Mouse (Mus musculus) liver, embryonic 11.5 days (tissue): ENCODE measurements around the gene Kcnk16. TPM values are rescaled to one million over a fixed set of nuclear protein-coding genes. Genes with fewer than 3 reads are reported as not detected.
A peak's percentile ranks its signal among the peaks of the same experiment; 100 is the strongest.

Source experiments
- ATAC-seq: fragments of 200-750 bp; cut with Nextera tagmentation; replicated peaks from 2 replicates; pipeline ENCODE4 v1.8.0; 2017; ENCODE audit warnings: moderate number of reproducible peaks, mild to moderate bottlenecking, moderate TSS enrichment, moderate library complexity; ENCODE audit not compliant: low FRiP score
- DNase-seq: peaks from one replicate; pipeline ENCODE4 v3.0.0-alpha.2; 2017; ENCODE audit warnings: low spot score
- H3K27ac ChIP-seq: fragments of 300-500 bp; sonication (generic); 2 replicates; pipeline ENCODE4 v1.5.1; 2014; ENCODE audit warnings: mild to moderate bottlenecking, low read depth, low read length, control low read depth
- H3K27me3 ChIP-seq: fragments of 300-500 bp; sonication (generic); replicated peaks from 2 replicates; pipeline ENCODE4 v1.6.1; 2014; ENCODE audit warnings: low read length, mixed read lengths; ENCODE audit not compliant: control insufficient read depth, insufficient read depth
- H3K36me3 ChIP-seq: fragments of 300-500 bp; sonication (generic); 2 replicates; pipeline ENCODE4 v1.6.1; 2014; ENCODE audit warnings: mild to moderate bottlenecking, low read length, moderate library complexity, mixed read lengths; ENCODE audit not compliant: control insufficient read depth, insufficient read depth
- H3K4me1 ChIP-seq: fragments of 300-500 bp; sonication (generic); replicated peaks from 2 replicates; pipeline ENCODE4 v1.6.1; 2014; ENCODE audit warnings: low read length, mixed read lengths; ENCODE audit not compliant: control insufficient read depth, insufficient read depth
- H3K4me2 ChIP-seq: fragments of 300-500 bp; sonication (generic); 2 replicates; pipeline ENCODE4 v1.6.1; 2014; ENCODE audit warnings: mild to moderate bottlenecking, control low read depth, moderate library complexity
- H3K4me3 ChIP-seq: fragments of 300-500 bp; sonication (generic); 2 replicates; pipeline ENCODE4 v1.5.1; 2014; ENCODE audit warnings: low read depth, low read length, control low read depth
- H3K9ac ChIP-seq: fragments of 300-500 bp; sonication (generic); 2 replicates; pipeline ENCODE4 v1.6.1; 2014; ENCODE audit warnings: low read depth, low read length, control low read depth
- H3K9me3 ChIP-seq: fragments of 300-500 bp; sonication (generic); 2 replicates; pipeline ENCODE4 v1.6.1; 2016; ENCODE audit warnings: low read length, inconsistent platforms, mixed read lengths; ENCODE audit not compliant: control insufficient read depth
- WGBS: fragments of 180-500 bp; shearing (Covaris S2); extraction: QIAGEN DNeasy Blood & Tissue Kit; methylation state at CpG from one replicate; pipeline ENCODE4 v1.1.7; 2014; 5-methylcytosine and 5-hydroxymethylcytosine counted together
- polyA plus RNA-seq: library from polyadenylated mRNA; unstranded; fragments of >200 nt; fragmentation: Nextera tagmentation; extraction: Ambion mirVana; gene quantifications from 2 replicates; pipeline ENCODE4 v1.2.1, GENCODE M21; 2014

The Kcnk16 gene
- polyA plus RNA-seq, 1 experiment from 2014 or later: 1.9 TPM

GRCm38 (mm10) chr14:20214125-20214524 is 54.9 kb downstream of the Kcnk16 start:
- Histone ChIP-seq H3K27me3 (no peaks in the 10 kb centered on the region), H3K9ac (no peak overlapping the region), H3K4me1 (peaks cover 15% of the 10 kb centered on the region), H3K4me3 (no peak overlapping the region), H3K9me3 (no peaks in the 10 kb centered on the region), H3K36me3 (no peaks in the 10 kb centered on the region), H3K4me2 (no peak overlapping the region), H3K27ac (no peak overlapping the region)
- ATAC-seq: no peak
- WGBS: 81% methylated on average over 7 of the region's 7 CpGs
- no peak for DNase-seq

- Histone ChIP-seq H3K27me3 (no peaks in the 10 kb centered on the region), H3K9me3 (no peaks in the 10 kb centered on the region), H3K36me3 (no peaks in the 10 kb centered on the region), H3K27ac (no peak overlapping the region; the same call in 1 of the 2 replicates), H3K4me2 (no peak overlapping the region), H3K4me1 (peaks cover 19% of the 10 kb centered on the region), H3K9ac (no peak overlapping the region), H3K4me3 (no peak overlapping the region)
- WGBS: 49% methylated on average over 9 of the region's 9 CpGs
- DNase-seq (no peak), ATAC-seq (peak; percentile 48)
Observed at GRCm38 (mm10) chr14:20211754-20212601, 57.0 kb downstream of the Kcnk16 start.

Other genes with a start within 250 kb of the Kcnk16 start
- gene Saysd1, start 130.7 kb downstream of the Kcnk16 start, polyA plus RNA-seq: 7.7 TPM in 2 replicates
- gene Kcnk5, start 87.4 kb downstream of the Kcnk16 start, polyA plus RNA-seq: 9.6 and 10.1 TPM in 2 replicates
- 10.0 and 12.2 TPM in 2 replicates for gene Nudt13, start 25.5 kb upstream of the Kcnk16 start, polyA plus RNA-seq
- gene Ecd, start 78.9 kb upstream of the Kcnk16 start, polyA plus RNA-seq: 76.1 and 80.5 TPM in 2 replicates
- gene Fam149b, start 79.0 kb upstream of the Kcnk16 start, polyA plus RNA-seq: 22.6 and 24.2 TPM in 2 replicates
- 174 and 191 TPM in 2 replicates for gene Dnajc9, start 119.7 kb upstream of the Kcnk16 start, polyA plus RNA-seq
- 116 and 119 TPM in 2 replicates for gene Mrps16, start 124.4 kb upstream of the Kcnk16 start, polyA plus RNA-seq
- 0.17 TPM in 1 of 2 replicates, not detected in the other for gene Cfap70, start 183.0 kb upstream of the Kcnk16 start, polyA plus RNA-seq
- 52.8 and 56.5 TPM in 2 replicates for gene Anxa7, start 210.9 kb upstream of the Kcnk16 start, polyA plus RNA-seq
- gene Mss51, start 227.7 kb upstream of the Kcnk16 start, polyA plus RNA-seq: 0.86 and 1.2 TPM in 2 replicates